Mouse (Mus musculus): ENCODE results near the gene Optn. TPM values are rescaled to one million over a fixed set of nuclear protein-coding genes. Genes with fewer than 3 reads are reported as not detected.
"Not testable (repeated sequence)": the region's sequence is repeated elsewhere in the genome, so short reads cannot be mapped to it uniquely, and the experiment has no call there.

The Optn gene
- polyA plus RNA-seq, 1 experiment from 2014 or later = 5.8 TPM

GRCm38 (mm10) chr2:5095316-5095715 lies 31.5 kb upstream of the Optn start:
- H3K4me2 ChIP-seq = no peak overlapping the region
- no peaks in the 10 kb centered on the region for H3K9me3 ChIP-seq (ENCODE audit: low read depth, low read length)
- no peaks in the 10 kb centered on the region for H3K36me3 ChIP-seq (ENCODE audit: insufficient read depth)
- no peak overlapping the region for H3K4me3 ChIP-seq (ENCODE audit: low read depth, low read length)
- no peak for TF ChIP-seq CTCF (IDR thresholded peaks at IDR 0.05; ENCODE audit: low read depth)
- DNase-seq (no peak), ATAC-seq (ENCODE audit: insufficient read depth) (no peak)
- H3K9ac ChIP-seq = no peak overlapping the region
- H3K4me1 ChIP-seq (ENCODE audit: insufficient read depth) = 0 out of 2 replicates have a peak, but pooled peaks cover 2% of the 10 kb centered on the region
- WGBS = 19% methylated on average over 1 of the region's 1 CpGs
- H3K27ac ChIP-seq (ENCODE audit: low read depth) = no peak overlapping the region
- H3K27me3 ChIP-seq (ENCODE audit: insufficient read depth, low read length) = no peaks in the 10 kb centered on the region

- no peak overlapping the region for H3K4me3 ChIP-seq (ENCODE audit: low read depth, low read length)
- DNase-seq = no peak
- H3K27ac ChIP-seq (ENCODE audit: low read depth) = no peak overlapping the region
These were observed 31.0 kb upstream of the Optn start for GRCm38 (mm10) chr2:5094876-5095275.

GRCm38 (mm10) chr2:5090385-5090784 lies 26.5 kb upstream of the Optn start:
- peak; percentile 74 for DNase-seq
- not testable (repeated sequence) for H3K27ac ChIP-seq (ENCODE audit: low read depth); H3K36me3 ChIP-seq (ENCODE audit: insufficient read depth); H3K9ac ChIP-seq; H3K9me3 ChIP-seq (ENCODE audit: low read depth, low read length); H3K4me1 ChIP-seq (ENCODE audit: insufficient read depth); H3K4me3 ChIP-seq (ENCODE audit: low read depth, low read length); H3K4me2 ChIP-seq; H3K27me3 ChIP-seq (ENCODE audit: insufficient read depth, low read length); ATAC-seq (ENCODE audit: insufficient read depth)
- peak; percentile 67 for TF ChIP-seq CTCF (IDR thresholded peaks at IDR 0.05; ENCODE audit: low read depth)
- WGBS = 69% methylated on average over 4 of the region's 4 CpGs

More at GRCm38 (mm10) chr2:5094876-5095275, 31.0 kb upstream of the Optn start:
- Histone ChIP-seq H3K36me3 (ENCODE audit: insufficient read depth) (no peaks in the 10 kb centered on the region), H3K27me3 (ENCODE audit: insufficient read depth, low read length) (no peaks in the 10 kb centered on the region), H3K4me1 (ENCODE audit: insufficient read depth) (0 out of 2 replicates have a peak, but pooled peaks cover 2% of the 10 kb centered on the region), H3K9me3 (ENCODE audit: low read depth, low read length) (no peaks in the 10 kb centered on the region), H3K9ac (no peak overlapping the region), H3K4me2 (no peak overlapping the region)
- WGBS = 85% methylated on average over 5 of the region's 5 CpGs
- no peak for TF ChIP-seq CTCF (IDR thresholded peaks at IDR 0.05; ENCODE audit: low read depth)
- no peak for ATAC-seq (ENCODE audit: insufficient read depth)

GRCm38 (mm10) chr2:5087667-5088066 lies 23.8 kb upstream of the Optn start:
- H3K9ac ChIP-seq = no peak overlapping the region
- H3K4me2 ChIP-seq = no peak overlapping the region
- no peak for DNase-seq
- H3K27ac ChIP-seq (ENCODE audit: low read depth) = no peak overlapping the region
- WGBS = 81% methylated on average over 3 of the region's 3 CpGs
- H3K9me3 ChIP-seq (ENCODE audit: low read depth, low read length) = no peaks in the 10 kb centered on the region
- no peak for ATAC-seq (ENCODE audit: insufficient read depth)
- H3K36me3 ChIP-seq (ENCODE audit: insufficient read depth) = no peaks in the 10 kb centered on the region
- no peaks in the 10 kb centered on the region for H3K27me3 ChIP-seq (ENCODE audit: insufficient read depth, low read length)
- H3K4me3 ChIP-seq (ENCODE audit: low read depth, low read length) = no peak overlapping the region
- no peaks in the 10 kb centered on the region for H3K4me1 ChIP-seq (ENCODE audit: insufficient read depth)
- TF ChIP-seq CTCF (IDR thresholded peaks at IDR 0.05; ENCODE audit: low read depth) = no peak

GRCm38 (mm10) chr2:5083739-5084138 lies 19.9 kb upstream of the Optn start:
- 93% methylated on average over 7 of the region's 7 CpGs for WGBS

GRCm38 (mm10) chr2:5080053-5080787 lies 16.4 kb upstream of the Optn start:
- peak; percentile 66; the same call in 1 of the 2 replicates for ATAC-seq (ENCODE audit: insufficient read depth)

More at GRCm38 (mm10) chr2:5083739-5084138, 19.9 kb upstream of the Optn start:
- Histone ChIP-seq H3K9me3 (ENCODE audit: low read depth, low read length) (no peaks in the 10 kb centered on the region), H3K4me1 (ENCODE audit: insufficient read depth) (no peaks in the 10 kb centered on the region), H3K9ac (no peak overlapping the region), H3K36me3 (ENCODE audit: insufficient read depth) (no peaks in the 10 kb centered on the region), H3K27me3 (ENCODE audit: insufficient read depth, low read length) (no peaks in the 10 kb centered on the region), H3K4me2 (no peak overlapping the region), H3K27ac (ENCODE audit: low read depth) (no peak overlapping the region), H3K4me3 (ENCODE audit: low read depth, low read length) (no peak overlapping the region)
- no peak for DNase-seq
- ATAC-seq (ENCODE audit: insufficient read depth) = no peak
- TF ChIP-seq CTCF (IDR thresholded peaks at IDR 0.05; ENCODE audit: low read depth) = no peak

GRCm38 (mm10) chr2:5077937-5078336 lies 14.1 kb upstream of the Optn start:
- H3K4me1 ChIP-seq (ENCODE audit: insufficient read depth) = no peaks in the 10 kb centered on the region
- no peak overlapping the region for H3K27ac ChIP-seq (ENCODE audit: low read depth)
- DNase-seq = no peak
- ATAC-seq (ENCODE audit: insufficient read depth) = no peak
- no peaks in the 10 kb centered on the region for H3K9me3 ChIP-seq (ENCODE audit: low read depth, low read length)
- H3K4me3 ChIP-seq (ENCODE audit: low read depth, low read length) = no peak overlapping the region
- WGBS = 60% methylated on average over 2 of the region's 2 CpGs
- H3K27me3 ChIP-seq (ENCODE audit: insufficient read depth, low read length) = no peaks in the 10 kb centered on the region
- no peak overlapping the region for H3K4me2 ChIP-seq
- H3K9ac ChIP-seq = no peak overlapping the region
- no peaks in the 10 kb centered on the region for H3K36me3 ChIP-seq (ENCODE audit: insufficient read depth)
- no peak for TF ChIP-seq CTCF (IDR thresholded peaks at IDR 0.05; ENCODE audit: low read depth)

More at GRCm38 (mm10) chr2:5080053-5080787, 16.4 kb upstream of the Optn start:
- H3K27me3 ChIP-seq (ENCODE audit: insufficient read depth, low read length) = no peaks in the 10 kb centered on the region
- peak; percentile 87 for TF ChIP-seq CTCF (IDR thresholded peaks at IDR 0.05; ENCODE audit: low read depth)
- H3K27ac ChIP-seq (ENCODE audit: low read depth) = no peak overlapping the region
- H3K9ac ChIP-seq = peak overlapping the region; percentile 47; the same call in 1 of the 2 replicates
- H3K4me3 ChIP-seq (ENCODE audit: low read depth, low read length) = peak overlapping the region; percentile 23
- 5% methylated on average over 14 of the region's 14 CpGs for WGBS
- peak overlapping the region; percentile 59 for H3K4me2 ChIP-seq
- no peaks in the 10 kb centered on the region for H3K9me3 ChIP-seq (ENCODE audit: low read depth, low read length)
- no peaks in the 10 kb centered on the region for H3K36me3 ChIP-seq (ENCODE audit: insufficient read depth)
- H3K4me1 ChIP-seq (ENCODE audit: insufficient read depth) = no peaks in the 10 kb centered on the region
- peak; percentile 89 for DNase-seq
